Mouse (Mus musculus) regulatory T cell (primary cell): ENCODE data around the gene Hspa4.
"Not testable (repeated sequence)": the region's sequence is repeated elsewhere in the genome, so short reads cannot be mapped to it uniquely, and the experiment has no call there.

Experiments
- in situ Hi-C: fragments of 300-600 bp; cut with MboI, MseI; formaldehyde crosslinking; loops from one replicate; pipeline ENCODE4 v1.15.1; 2025; ENCODE audit warnings: high pct_unique_total_duplicates

Gene Hspa4

GRCm38 (mm10) chr11:53307558-53308065 is 7.4 kb upstream of the Hspa4 start:
- in situ Hi-C loops = no loop called here

GRCm38 (mm10) chr11:53306965-53307364 is 6.7 kb upstream of the Hspa4 start:
- in situ Hi-C loops = no loop called here

GRCm38 (mm10) chr11:53304044-53304840 is 4.0 kb upstream of the Hspa4 start:
- in situ Hi-C loops = loop anchor here (5.0 kb wide), 1 partner anchor 38 kb away; no protein-coding TSS in a partner anchor

- in situ Hi-C loops = loop anchor here (5.0 kb wide), 1 partner anchor 41 kb away; no protein-coding TSS in a partner anchor
Observed at GRCm38 (mm10) chr11:53301167-53301515, 884 bp upstream of the Hspa4 start.

- in situ Hi-C loops = loop anchor here (5.0 kb wide), 1 partner anchor 43 kb away; no protein-coding TSS in a partner anchor
Observed at GRCm38 (mm10) chr11:53299551-53300329, 517 bp downstream of the Hspa4 start.

GRCm38 (mm10) chr11:53297947-53298860 is 2.1 kb downstream of the Hspa4 start:
- in situ Hi-C loops = no loop called here

GRCm38 (mm10) chr11:53296880-53297279 is 3.4 kb downstream of the Hspa4 start:
- in situ Hi-C loops = no loop called here

GRCm38 (mm10) chr11:53294441-53294840 is 5.8 kb downstream of the Hspa4 start:
- in situ Hi-C loops = no loop called here

- in situ Hi-C loops = no loop called here
Observed at GRCm38 (mm10) chr11:53290871-53291270, 9.4 kb downstream of the Hspa4 start.

- in situ Hi-C loops = not testable (repeated sequence)
Observed at GRCm38 (mm10) chr11:53290187-53290586, 10.1 kb downstream of the Hspa4 start.

- in situ Hi-C loops = no loop called here
Observed at GRCm38 (mm10) chr11:53285885-53286284, 14.4 kb downstream of the Hspa4 start.

GRCm38 (mm10) chr11:53278411-53278810 is 21.8 kb downstream of the Hspa4 start:
- in situ Hi-C loops = no loop called here

GRCm38 (mm10) chr11:53275358-53275757 is 24.9 kb downstream of the Hspa4 start:
- in situ Hi-C loops = no loop called here

- in situ Hi-C loops = loop anchor here (25.0 kb wide), 1 partner anchor 1536 kb away; no protein-coding TSS in a partner anchor
Observed at GRCm38 (mm10) chr11:53273313-53273712, 26.9 kb downstream of the Hspa4 start.

- in situ Hi-C loops = loop anchor here (25.0 kb wide), 1 partner anchor 1532 kb away; no protein-coding TSS in a partner anchor
Observed at GRCm38 (mm10) chr11:53269596-53269995, 30.7 kb downstream of the Hspa4 start.

GRCm38 (mm10) chr11:53260556-53260955 is 39.7 kb downstream of the Hspa4 start:
- in situ Hi-C loops = loop anchor here (25.0 kb wide), 1 partner anchor 1523 kb away; no protein-coding TSS in a partner anchor

GRCm38 (mm10) chr11:53260056-53260455 is 40.2 kb downstream of the Hspa4 start:
- in situ Hi-C loops = loop anchor here (25.0 kb wide), 1 partner anchor 1523 kb away; no protein-coding TSS in a partner anchor

GRCm38 (mm10) chr11:53259047-53259632 is 41.1 kb downstream of the Hspa4 start:
- in situ Hi-C loops = loop anchor here (25.0 kb wide), 1 partner anchor 1522 kb away; no protein-coding TSS in a partner anchor

- in situ Hi-C loops = loop anchor here (25.0 kb wide), 1 partner anchor 1520 kb away; no protein-coding TSS in a partner anchor
Observed at GRCm38 (mm10) chr11:53256914-53257313, 43.3 kb downstream of the Hspa4 start.

- in situ Hi-C loops = loop anchor here (5.0 to 25.0 kb wide), 2 partner anchors 173 to 1518 kb away; no protein-coding TSS in a partner anchor
Observed at GRCm38 (mm10) chr11:53254926-53255325, 45.3 kb downstream of the Hspa4 start.
